ENCODE assay signal across 14 mouse cellular contexts in genomic region chr3:135628000-135628705, GRCm38 (mm10).
DNase-seq lines count a peak whose midpoint lies in the region; ATAC-seq and TF ChIP-seq lines count a peak whose summit lies in the region.
"Had no signal": no experiment of that assay in that cellular context is flagged by ENCODE, and none has a peak within 500 bp of the region (broad histone marks: within the 10 kb centered on the region; RNA-seq: fewer than 3 reads in every experiment).

No protein-coding gene starts in this region.

- DNase-seq in heart, embryonic 10.5 days (ENCODE audit: low spot score), result no peak
- no peak for DNase-seq in heart, postnatal 25 days (ENCODE audit: low spot score)
- no peak for DNase-seq in kidney, postnatal 25 days
- DNase-seq in CH12.LX (ENCODE audit: extremely low read depth), result peak; percentile 58
- no peak for DNase-seq in gastrocnemius, adult 8-10 months (ENCODE audit: low spot score in 2 of 2)
- no peak for DNase-seq in thymus, adult 18-20 months
- DNase-seq: cerebellum, postnatal 25 days; gastrocnemius, postnatal 36 days; thymus, postnatal 25 days had no signal

- H3K4me3 ChIP-seq in heart, embryonic 10.5 days, result no peak overlapping the region
- no peak overlapping the region for H3K4me3 ChIP-seq in kidney, embryonic 16.5 days (ENCODE audit: low read length)
- H3K4me3 ChIP-seq in CH12.LX (replicated peaks in 1 of 3; ENCODE audit: low read depth in 2 of 3, low read length in 2 of 3, poor library complexity in 1 of 3), result peak overlapping the region in 1 of 3 experiments; percentile 4
- H3K4me3 ChIP-seq: embryonic facial prominence, embryonic 15.5 days; limb, embryonic 15.5 days had no signal

- no peak overlapping the region for H3K9ac ChIP-seq in kidney, embryonic 16.5 days (replicated peaks; ENCODE audit: low read length)
- peak overlapping the region; percentile 17 for H3K9ac ChIP-seq in CH12.LX (ENCODE audit: insufficient read depth, low read depth)
- H3K9ac ChIP-seq: embryonic facial prominence, embryonic 15.5 days; limb, embryonic 15.5 days had no signal

- dilution Hi-C loops in CH12.LX (cut with MboI; ENCODE audit: extremely low pct_ligation_motif_present, extremely low pct_unique_long_range_greater_than_20kb, low sequenced_read_pairs), result no loop called here

- 77% methylated on average over 9 of the region's 9 CpGs for WGBS in heart, embryonic 10.5 days
- 75% methylated on average over 9 of the region's 9 CpGs for WGBS in kidney, embryonic 16.5 days

- no peak for TF ChIP-seq EP300 in CH12.LX (IDR thresholded peaks at IDR 0.05; ENCODE audit: low read length)

- no peak for TF ChIP-seq RAD21 in CH12.LX (IDR thresholded peaks at IDR 0.05; ENCODE audit: low read depth, low read length)

- 0 out of 2 replicates have a peak, but pooled peaks cover 2% of the 10 kb centered on the region for H3K79me2 ChIP-seq in CH12.LX (replicated peaks; ENCODE audit: control insufficient read depth, extremely low read depth, insufficient read depth, poor library complexity, severe bottlenecking)

- no peak for TF ChIP-seq CTCF in CH12.LX (conservative IDR thresholded peaks at IDR 0.05 in 1 of 2, IDR thresholded peaks at IDR 0.05 in 1 of 2; ENCODE audit: low read depth in 2 of 2, low read length in 2 of 2)

- no peak overlapping the region for H3K4me2 ChIP-seq in kidney, embryonic 16.5 days (replicated peaks; ENCODE audit: low read depth, low read length)
- H3K4me2 ChIP-seq in CH12.LX (ENCODE audit: insufficient read depth, low read depth, poor library complexity, severe bottlenecking), result peak overlapping the region; percentile 52
- H3K4me2 ChIP-seq: embryonic facial prominence, embryonic 15.5 days; limb, embryonic 15.5 days had no signal

- no peak; the same call in 1 of the 2 replicates for TF ChIP-seq POLR2A in CH12.LX (IDR thresholded peaks at IDR 0.05; ENCODE audit: low read depth, low read length)

- in situ Hi-C loops in CH12.LX (cut with MboI; ENCODE audit: low pct_ligation_motif_present, low pct_unique_long_range_greater_than_20kb, low sequenced_read_pairs), result loop anchor here (5.0 kb wide), 1 partner anchor 74 kb away; no protein-coding TSS in a partner anchor

- intact Hi-C loops in heart, postnatal 25 days (cut with DNase I), result no loop called here

- H3K27me3 ChIP-seq in heart, embryonic 10.5 days (ENCODE audit: insufficient read depth, poor library complexity, severe bottlenecking), result no peaks in the 10 kb centered on the region
- H3K27me3 ChIP-seq in kidney, embryonic 16.5 days (ENCODE audit: insufficient read depth, low read length), result no peaks in the 10 kb centered on the region
- H3K27me3 ChIP-seq in CH12.LX (replicated peaks), result no peaks in the 10 kb centered on the region
- H3K27me3 ChIP-seq: embryonic facial prominence, embryonic 15.5 days; limb, embryonic 15.5 days had no signal

- peak overlapping the region; percentile 68 for H3K27ac ChIP-seq in heart, embryonic 10.5 days
- peak overlapping the region; percentile 67 for H3K27ac ChIP-seq in kidney, embryonic 16.5 days (ENCODE audit: low read length)
- H3K27ac ChIP-seq in CH12.LX (ENCODE audit: insufficient read depth, low read depth), result peak overlapping the region; percentile 92
- H3K27ac ChIP-seq: embryonic facial prominence, embryonic 15.5 days; limb, embryonic 15.5 days had no signal

- peaks cover 48% of the 10 kb centered on the region for H3K36me3 ChIP-seq in heart, embryonic 10.5 days
- H3K36me3 ChIP-seq in kidney, embryonic 16.5 days (ENCODE audit: insufficient read depth, low read length), result peaks cover 18% of the 10 kb centered on the region
- peaks cover 37 to 75% of the 10 kb centered on the region in 2 experiments for H3K36me3 ChIP-seq in CH12.LX (replicated peaks in 1 of 2; ENCODE audit: control insufficient read depth in 1 of 2, insufficient read depth in 1 of 2, low read length in 1 of 2)

- H3K4me1 ChIP-seq in heart, embryonic 10.5 days, result peaks cover 18% of the 10 kb centered on the region
- peaks cover 16% of the 10 kb centered on the region for H3K4me1 ChIP-seq in kidney, embryonic 16.5 days (ENCODE audit: insufficient read depth, low read length)
- peaks cover 42 to 96% of the 10 kb centered on the region in 2 experiments for H3K4me1 ChIP-seq in CH12.LX (ENCODE audit: control insufficient read depth in 1 of 2, insufficient read depth in 2 of 2)
- H3K4me1 ChIP-seq: embryonic facial prominence, embryonic 15.5 days; limb, embryonic 15.5 days had no signal

- no peak for ATAC-seq in kidney, embryonic 16.5 days (ENCODE audit: low FRiP score, low TSS enrichment)
- peak; percentile 81 for ATAC-seq in megakaryocyte, adult 5-6 weeks (ENCODE audit: poor library complexity, severe bottlenecking)
- ATAC-seq: hindbrain, embryonic 16.5 days had no signal

- H3K9me3 ChIP-seq in heart, embryonic 10.5 days, result no peaks in the 10 kb centered on the region
- no peaks in the 10 kb centered on the region for H3K9me3 ChIP-seq in kidney, embryonic 16.5 days (ENCODE audit: low read length)
- no peaks in the 10 kb centered on the region for H3K9me3 ChIP-seq in CH12.LX (replicated peaks; ENCODE audit: low read length)
- H3K9me3 ChIP-seq: embryonic facial prominence, embryonic 15.5 days; limb, embryonic 15.5 days had no signal

TF ChIP-seq in CH12.LX, 34 proteins besides CTCF, POLR2A, EP300 and RAD21:
- TF ChIP-seq USF2 (conservative IDR thresholded peaks at IDR 0.05; ENCODE audit: low read depth, low read length) (no peak), TBP (conservative IDR thresholded peaks at IDR 0.05; ENCODE audit: low read depth, low read length) (0 out of 2 replicates have a peak, but pooled peaks have one; percentile 35)
